Comparison of ENCODE assay signal across 9 mouse cellular contexts in the genomic region with DNA sequence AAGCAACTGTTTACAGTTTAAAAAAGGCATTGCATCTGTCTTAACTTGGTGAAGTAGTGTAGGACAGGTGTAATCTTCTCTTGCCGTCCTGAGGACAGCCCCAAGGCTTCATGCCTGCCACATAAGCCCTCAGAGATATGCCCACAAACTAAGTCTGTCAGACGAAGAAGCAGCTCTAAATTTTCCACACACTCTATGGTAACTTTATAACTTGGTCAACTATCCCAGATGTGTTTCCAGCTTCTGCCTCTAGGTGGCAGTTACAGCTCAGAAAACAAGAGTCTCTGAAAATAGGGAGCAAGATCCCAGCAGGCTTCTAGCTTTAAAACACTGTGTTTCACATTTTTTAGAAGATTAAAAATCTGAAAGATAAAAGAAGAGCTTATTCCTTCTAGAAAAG.
A peak's percentile ranks its signal among the peaks of the same experiment; 100 is the strongest.
DNase-seq lines count a peak whose midpoint lies in the region; ATAC-seq lines count a peak whose summit lies in the region.
"Had no signal": no experiment of that assay in that cellular context is flagged by ENCODE, and none has a peak within 500 bp of the region (broad histone marks: within the 10 kb centered on the region; RNA-seq: fewer than 3 reads in every experiment).

No protein-coding gene starts in this region.

- H3K9me3 ChIP-seq in embryonic facial prominence, embryonic 10.5 days, result no peaks in the 10 kb centered on the region
- H3K9me3 ChIP-seq: limb, embryonic 15.5 days had no signal

- no peak overlapping the region for H3K27ac ChIP-seq in embryonic facial prominence, embryonic 10.5 days (replicated peaks)
- H3K27ac ChIP-seq: limb, embryonic 15.5 days had no signal

- WGBS in embryonic facial prominence, embryonic 10.5 days, result 67% methylated on average over 2 of the region's 2 CpGs

- H3K36me3 ChIP-seq in embryonic facial prominence, embryonic 10.5 days (replicated peaks), result peaks cover 75% of the 10 kb centered on the region

- H3K4me1 ChIP-seq in embryonic facial prominence, embryonic 10.5 days, result no peaks in the 10 kb centered on the region
- H3K4me1 ChIP-seq: limb, embryonic 15.5 days had no signal

- no peaks in the 10 kb centered on the region for H3K27me3 ChIP-seq in embryonic facial prominence, embryonic 10.5 days (replicated peaks; ENCODE audit: low read depth, poor library complexity, severe bottlenecking)
- H3K27me3 ChIP-seq: limb, embryonic 15.5 days had no signal

- peak; percentile 10 to 51 for DNase-seq in heart, adult 9 months (ENCODE audit: low spot score in 2 of 2)
- DNase-seq in heart, adult 11 months, result no peak
- DNase-seq in adrenal gland, postnatal 25 days, result peak; percentile 25
- peak; percentile 44 for DNase-seq in embryonic facial prominence, embryonic 10.5 days (ENCODE audit: low spot score)
- DNase-seq in layer of hippocampus, postnatal 10 days (ENCODE audit: low spot score in 2 of 2), result peak; percentile 81 to 86
- peak; percentile 78 for DNase-seq in lung, postnatal 14 days
- peak; percentile 34 for DNase-seq in skeletal muscle tissue, adult 2 months (ENCODE audit: low read depth, low spot score)

- no peak overlapping the region for H3K4me3 ChIP-seq in embryonic facial prominence, embryonic 10.5 days
- H3K4me3 ChIP-seq: limb, embryonic 15.5 days had no signal

- peak; percentile 61 to 76; a peak in 3 of 4 replicates for ATAC-seq in hematopoietic stem cell, adult 5-6 weeks (replicated peaks in 1 of 2; ENCODE audit: insufficient read depth in 1 of 2, low FRiP score in 2 of 2, low TSS enrichment in 1 of 2, low read depth in 1 of 2, poor library complexity in 2 of 2, severe bottlenecking in 2 of 2)
